Comparison of ENCODE assay signal across 8 mouse cellular contexts in the genomic region with DNA sequence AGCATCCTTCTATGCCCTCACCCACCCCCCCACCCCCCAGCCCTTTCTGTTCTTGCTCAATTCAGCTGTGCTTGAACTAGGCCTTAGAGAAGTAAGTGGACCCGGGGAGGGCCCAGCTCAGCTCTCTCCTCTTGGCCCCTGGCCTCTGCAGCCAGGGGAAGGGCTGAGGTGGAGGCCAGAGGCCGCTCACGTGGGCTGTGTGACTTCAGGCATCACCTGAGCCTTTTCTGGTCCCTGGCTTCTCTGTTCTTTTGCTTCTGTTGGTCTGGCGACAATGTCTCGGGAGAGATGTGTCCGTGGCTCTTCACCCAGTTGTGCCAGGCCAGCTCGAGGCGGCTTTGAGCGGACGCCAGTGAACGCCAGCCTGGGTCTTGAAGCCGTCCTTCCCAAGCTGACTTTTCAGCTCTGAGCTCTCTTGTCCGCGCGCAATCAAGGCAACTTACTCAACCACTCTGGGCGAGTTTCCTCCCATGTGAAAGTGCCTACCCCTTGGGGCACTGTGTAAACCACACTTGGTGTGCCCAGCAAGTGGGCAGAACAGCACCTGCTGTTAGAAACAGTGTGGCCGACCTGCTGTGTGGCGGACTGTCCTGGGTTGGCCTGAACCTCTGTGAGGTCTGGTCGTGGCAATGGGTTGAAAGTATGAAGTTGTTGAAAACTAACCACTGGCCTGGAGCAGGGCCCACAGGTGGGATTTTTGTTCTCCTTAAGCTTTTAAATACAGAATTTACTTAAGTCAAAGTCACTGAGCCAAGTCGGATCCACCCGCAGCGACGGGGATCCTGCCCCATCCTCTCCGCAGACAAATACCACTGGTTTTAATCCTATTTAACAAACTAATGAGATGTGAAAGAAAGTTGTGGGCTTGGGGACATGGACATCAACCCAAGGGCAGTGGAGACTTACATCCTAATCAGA.
DNase-seq lines count a peak whose midpoint lies in the region; ATAC-seq and TF ChIP-seq lines count a peak whose summit lies in the region.

No protein-coding gene starts in this region.

- no peak for DNase-seq in kidney, postnatal 0 days (ENCODE audit: low spot score)
- no peak for DNase-seq in kidney, adult 8-10 months
- DNase-seq in layer of hippocampus, adult 9-10 months (ENCODE audit: low spot score) = no peak
- DNase-seq in urinary bladder, adult 18-20 months (ENCODE audit: low spot score in 2 of 2) = no peak

- no peaks in the 10 kb centered on the region for H3K27me3 ChIP-seq in kidney, postnatal 0 days (ENCODE audit: insufficient read depth, low read length)
- H3K27me3 ChIP-seq in embryonic facial prominence, embryonic 12.5 days = no peaks in the 10 kb centered on the region
- H3K27me3 ChIP-seq in intestine, postnatal 0 days (replicated peaks; ENCODE audit: control insufficient read depth, insufficient read depth, low read length) = no peaks in the 10 kb centered on the region
- H3K27me3 ChIP-seq in neural tube, embryonic 12.5 days (replicated peaks) = no peaks in the 10 kb centered on the region
- H3K27me3 ChIP-seq in kidney, embryonic 14.5 days (ENCODE audit: control insufficient read depth, insufficient read depth, low read length) = no peaks in the 10 kb centered on the region

- no peaks in the 10 kb centered on the region for H3K36me3 ChIP-seq in kidney, postnatal 0 days (ENCODE audit: insufficient read depth, low read length)
- no peaks in the 10 kb centered on the region for H3K36me3 ChIP-seq in embryonic facial prominence, embryonic 12.5 days
- H3K36me3 ChIP-seq in intestine, postnatal 0 days (ENCODE audit: control insufficient read depth, insufficient read depth) = no peaks in the 10 kb centered on the region; the same call in 1 of the 2 replicates
- no peaks in the 10 kb centered on the region for H3K36me3 ChIP-seq in neural tube, embryonic 12.5 days
- H3K36me3 ChIP-seq in kidney, embryonic 14.5 days (ENCODE audit: control insufficient read depth, insufficient read depth, low read length) = no peaks in the 10 kb centered on the region

- peak overlapping the region; percentile 86 for H3K27ac ChIP-seq in kidney, postnatal 0 days
- H3K27ac ChIP-seq in embryonic facial prominence, embryonic 12.5 days = peak overlapping the region; percentile 84; the same call in 1 of the 2 replicates
- peak overlapping the region; percentile 96 for H3K27ac ChIP-seq in intestine, postnatal 0 days (ENCODE audit: low read depth, low read length)
- H3K27ac ChIP-seq in neural tube, embryonic 12.5 days = no peak overlapping the region
- H3K27ac ChIP-seq in kidney, embryonic 14.5 days (ENCODE audit: low read depth, low read length) = no peak overlapping the region

- H3K9ac ChIP-seq in kidney, postnatal 0 days (ENCODE audit: low read depth, low read length) = no peak overlapping the region
- 0 out of 2 replicates have a peak overlapping the region, but pooled peaks have one; percentile 71 for H3K9ac ChIP-seq in embryonic facial prominence, embryonic 12.5 days
- no peak overlapping the region for H3K9ac ChIP-seq in intestine, postnatal 0 days (ENCODE audit: low read depth, low read length)
- H3K9ac ChIP-seq in neural tube, embryonic 12.5 days = no peak overlapping the region
- H3K9ac ChIP-seq in kidney, embryonic 14.5 days (ENCODE audit: low read depth, low read length) = no peak overlapping the region

- H3K9me3 ChIP-seq in kidney, postnatal 0 days (replicated peaks; ENCODE audit: low read length) = no peaks in the 10 kb centered on the region
- H3K9me3 ChIP-seq in embryonic facial prominence, embryonic 12.5 days = no peaks in the 10 kb centered on the region
- H3K9me3 ChIP-seq in intestine, postnatal 0 days (ENCODE audit: control insufficient read depth) = no peaks in the 10 kb centered on the region
- no peaks in the 10 kb centered on the region for H3K9me3 ChIP-seq in neural tube, embryonic 12.5 days
- no peaks in the 10 kb centered on the region for H3K9me3 ChIP-seq in kidney, embryonic 14.5 days (ENCODE audit: control insufficient read depth, low read length)

- peaks cover 18% of the 10 kb centered on the region for H3K4me1 ChIP-seq in kidney, postnatal 0 days (replicated peaks; ENCODE audit: insufficient read depth, low read length)
- peaks cover 49% of the 10 kb centered on the region for H3K4me1 ChIP-seq in embryonic facial prominence, embryonic 12.5 days
- peaks cover 9% of the 10 kb centered on the region; the same call in 1 of the 2 replicates for H3K4me1 ChIP-seq in intestine, postnatal 0 days (replicated peaks; ENCODE audit: control insufficient read depth, insufficient read depth, low read length)
- H3K4me1 ChIP-seq in neural tube, embryonic 12.5 days = peaks cover 27% of the 10 kb centered on the region
- peaks cover 31% of the 10 kb centered on the region for H3K4me1 ChIP-seq in kidney, embryonic 14.5 days (ENCODE audit: control insufficient read depth, insufficient read depth, low read length)

- no peak overlapping the region for H3K4me3 ChIP-seq in kidney, postnatal 0 days (replicated peaks; ENCODE audit: low read depth, low read length)
- peak overlapping the region; percentile 55; the same call in 1 of the 2 replicates for H3K4me3 ChIP-seq in embryonic facial prominence, embryonic 12.5 days
- no peak overlapping the region for H3K4me3 ChIP-seq in intestine, postnatal 0 days (ENCODE audit: low read depth, low read length)
- H3K4me3 ChIP-seq in neural tube, embryonic 12.5 days = no peak overlapping the region
- H3K4me3 ChIP-seq in kidney, embryonic 14.5 days (ENCODE audit: low read length) = no peak overlapping the region

- H3K4me2 ChIP-seq in kidney, postnatal 0 days (ENCODE audit: low read length) = no peak overlapping the region
- peak overlapping the region; percentile 90 for H3K4me2 ChIP-seq in embryonic facial prominence, embryonic 12.5 days (replicated peaks)
- H3K4me2 ChIP-seq in intestine, postnatal 0 days (replicated peaks; ENCODE audit: low read depth) = peak overlapping the region; percentile 77
- peak overlapping the region; percentile 81 for H3K4me2 ChIP-seq in neural tube, embryonic 12.5 days (replicated peaks)
- H3K4me2 ChIP-seq in kidney, embryonic 14.5 days (replicated peaks; ENCODE audit: low read depth, low read length) = no peak overlapping the region

- WGBS in kidney, postnatal 0 days = 86% methylated on average over 24 of the region's 24 CpGs
- 77% methylated on average over 24 of the region's 24 CpGs for WGBS in embryonic facial prominence, embryonic 12.5 days
- WGBS in intestine, postnatal 0 days = 85% methylated on average over 24 of the region's 24 CpGs
- 87% methylated on average over 24 of the region's 24 CpGs for WGBS in neural tube, embryonic 12.5 days
- 85% methylated on average over 24 of the region's 24 CpGs for WGBS in kidney, embryonic 14.5 days

- ATAC-seq in kidney, postnatal 0 days (replicated peaks; ENCODE audit: low FRiP score, low read depth) = no peak
- ATAC-seq in embryonic facial prominence, embryonic 12.5 days (ENCODE audit: insufficient number of reproducible peaks, insufficient read depth, low FRiP score, low TSS enrichment) = no peak
- no peak for ATAC-seq in intestine, postnatal 0 days
- no peak for ATAC-seq in neural tube, embryonic 12.5 days (ENCODE audit: low FRiP score, low read depth)
- no peak for ATAC-seq in kidney, embryonic 14.5 days (ENCODE audit: low FRiP score, low TSS enrichment)

- TF ChIP-seq CTCF in kidney, postnatal 0 days (IDR thresholded peaks at IDR 0.05; ENCODE audit: low read depth) = no peak
- no peak for TF ChIP-seq CTCF in intestine, postnatal 0 days (IDR thresholded peaks at IDR 0.05; ENCODE audit: low read depth)

Comparison
In these comparisons a context has a peak if more than half of its experiments do, and no peak if none do; other contexts are left out.
1. H3K27ac ChIP-seq: peak in kidney, postnatal 0 days (single experiment), embryonic facial prominence, embryonic 12.5 days (single experiment) and intestine, postnatal 0 days (single experiment); none in neural tube, embryonic 12.5 days (single experiment) and kidney, embryonic 14.5 days (single experiment).
2. H3K4me2 ChIP-seq: peak in embryonic facial prominence, embryonic 12.5 days (single experiment), intestine, postnatal 0 days (single experiment) and neural tube, embryonic 12.5 days (single experiment); none in kidney, postnatal 0 days (single experiment) and kidney, embryonic 14.5 days (single experiment).